Mouse (Mus musculus) left cerebral cortex, adult 2 months (tissue): ENCODE results near the gene Vgll4. TPM values are rescaled to one million over a fixed set of nuclear protein-coding genes. Genes with fewer than 3 reads are reported as not detected.

Experiments used
- DNase-seq, 2 experiments: peaks; one replicate each; pipeline ENCODE4 v3.0.0; 2021 to 2022; ENCODE audit warnings: low spot score in 2 of 2, mixed read lengths in 1 of 2; ENCODE audit errors: extremely low spot score in 1 of 2
- H3K27ac ChIP-seq: fragments of 200-600 bp; 2 replicates; pipeline ENCODE4 v1.8.1; 2022
- H3K4me3 ChIP-seq: fragments of 200-600 bp; 2 replicates; pipeline ENCODE4 v1.8.1; 2022
- CTCF ChIP-seq: fragments of 200-600 bp; IDR thresholded peaks from 2 replicates; pipeline ENCODE4 v1.8.1; 2022; ENCODE audit warnings: antibody characterized with exemption, mild to moderate bottlenecking, moderate library complexity
- intact Hi-C: fragments of 180-260 bp; cut with DNase I; formaldehyde crosslinking; loops from one replicate; pipeline ENCODE4 v1.15.1; 2025
- total RNA-seq, 2 experiments: library from RNA; stranded (reverse); gene quantifications; 2 replicates each; pipeline ENCODE4 v1.2.3; 2021

Gene Vgll4
- total RNA-seq, 2 experiments from 2014 or later = 61.4 to 63.8 TPM

GRCm38 (mm10) chr6:114914041-114914716, 55.6 kb downstream of the Vgll4 start:
- no peak for TF ChIP-seq CTCF
- intact Hi-C loops = no loop called here
- H3K27ac ChIP-seq = peak overlapping the region; percentile 40; the same call in 1 of the 2 replicates
- no peak for DNase-seq
- no peak overlapping the region for H3K4me3 ChIP-seq

GRCm38 (mm10) chr6:114913142-114913541, 56.7 kb downstream of the Vgll4 start:
- no peak for TF ChIP-seq CTCF
- no peak overlapping the region for H3K4me3 ChIP-seq
- H3K27ac ChIP-seq = no peak overlapping the region
- no peak for DNase-seq
- intact Hi-C loops = no loop called here

- intact Hi-C loops = no loop called here
- no peak; the same call in 1 of the 2 replicates for TF ChIP-seq CTCF
Observed at GRCm38 (mm10) chr6:114911540-114911939, 58.3 kb downstream of the Vgll4 start.

DNA sequence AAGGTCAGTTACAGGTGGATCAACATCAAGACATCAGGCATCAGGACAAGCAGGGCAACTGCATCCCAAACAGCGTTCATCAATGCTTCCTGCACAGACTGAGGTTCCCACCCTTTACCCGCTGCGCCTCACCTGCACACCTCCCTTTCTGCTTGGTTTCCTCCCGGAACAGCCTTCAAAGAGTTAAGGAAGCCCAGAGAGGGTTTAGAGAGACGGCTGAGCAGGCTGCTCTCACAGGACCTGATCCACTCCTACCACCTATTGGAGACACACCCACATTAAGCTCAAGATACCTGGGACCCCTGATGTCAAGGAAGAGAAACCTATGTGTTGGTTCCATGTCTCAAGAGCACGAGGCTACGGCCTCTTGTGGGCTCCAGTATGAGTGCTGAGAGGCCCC, 60.0 kb downstream of the Vgll4 start:
- TF ChIP-seq CTCF = no peak
- H3K4me3 ChIP-seq = no peak overlapping the region
- intact Hi-C loops = no loop called here
- DNase-seq = no peak
- H3K27ac ChIP-seq = no peak overlapping the region

More at GRCm38 (mm10) chr6:114911540-114911939, 58.3 kb downstream of the Vgll4 start:
- Histone ChIP-seq H3K27ac (no peak overlapping the region), H3K4me3 (no peak overlapping the region)
- DNase-seq = no peak

GRCm38 (mm10) chr6:114907459-114907858, 62.3 kb downstream of the Vgll4 start:
- intact Hi-C loops = no loop called here

GRCm38 (mm10) chr6:114906209-114906608, 63.6 kb downstream of the Vgll4 start:
- Histone ChIP-seq H3K27ac (no peak overlapping the region), H3K4me3 (no peak overlapping the region)
- TF ChIP-seq CTCF = no peak
- intact Hi-C loops = no loop called here
- no peak for DNase-seq

More at GRCm38 (mm10) chr6:114907459-114907858, 62.3 kb downstream of the Vgll4 start:
- no peak for DNase-seq
- TF ChIP-seq CTCF = no peak
- H3K4me3 ChIP-seq = no peak overlapping the region
- H3K27ac ChIP-seq = no peak overlapping the region

DNA sequence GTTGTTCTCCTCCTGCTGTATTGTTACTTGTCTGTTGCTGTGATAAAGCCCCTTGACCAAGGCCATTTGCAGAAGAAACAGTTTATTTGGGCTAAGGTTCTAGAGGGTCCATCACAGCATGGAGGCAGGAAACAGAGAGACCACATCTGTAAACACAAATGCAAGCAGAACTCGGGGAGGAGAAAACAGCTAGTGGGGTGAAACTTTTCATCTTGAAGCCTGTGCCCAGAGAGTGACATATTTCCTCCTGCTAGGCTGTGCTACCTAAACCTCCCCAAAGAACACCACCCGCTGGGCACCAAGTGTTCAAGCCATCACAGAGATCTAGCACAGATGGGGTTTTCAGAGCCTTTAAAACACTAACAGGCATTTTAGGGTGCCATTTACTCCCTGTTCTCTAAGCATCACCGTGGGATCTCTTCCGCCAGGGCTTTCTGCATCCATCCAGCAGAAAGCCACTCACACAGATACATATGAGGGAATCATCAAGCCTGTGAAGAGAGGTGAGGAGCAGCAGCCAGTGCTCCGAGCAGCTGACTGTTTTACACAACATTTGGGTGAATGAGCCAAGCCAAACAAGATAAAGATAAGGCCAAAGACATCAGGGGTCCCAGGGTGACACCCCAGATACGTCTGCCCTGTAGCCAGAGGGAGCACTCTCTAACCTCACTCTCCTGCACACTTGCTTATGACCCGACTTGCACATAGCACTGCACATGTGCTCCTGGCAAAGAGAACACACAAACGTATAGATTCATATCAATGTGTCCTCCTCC, 64.4 kb downstream of the Vgll4 start:
- intact Hi-C loops = no loop called here
- TF ChIP-seq CTCF = no peak
- H3K4me3 ChIP-seq = no peak overlapping the region
- H3K27ac ChIP-seq = no peak overlapping the region
- DNase-seq = no peak

GRCm38 (mm10) chr6:114904818-114905217, 65.0 kb downstream of the Vgll4 start:
- intact Hi-C loops = no loop called here
- DNase-seq = no peak
- no peak overlapping the region for H3K27ac ChIP-seq
- TF ChIP-seq CTCF = no peak
- H3K4me3 ChIP-seq = no peak overlapping the region

- DNase-seq = no peak
- intact Hi-C loops = no loop called here
- TF ChIP-seq CTCF = no peak
- H3K4me3 ChIP-seq = no peak overlapping the region
- H3K27ac ChIP-seq = no peak overlapping the region
Observed at GRCm38 (mm10) chr6:114904233-114904632, 65.6 kb downstream of the Vgll4 start.

GRCm38 (mm10) chr6:114901921-114902320, 67.9 kb downstream of the Vgll4 start:
- DNase-seq = no peak
- H3K4me3 ChIP-seq = no peak overlapping the region
- peak overlapping the region; percentile 4; the same call in 1 of the 2 replicates for H3K27ac ChIP-seq
- intact Hi-C loops = no loop called here
- TF ChIP-seq CTCF = no peak

- intact Hi-C loops = no loop called here
- H3K27ac ChIP-seq = peak overlapping the region; percentile 4; the same call in 1 of the 2 replicates
- DNase-seq = no peak
Observed at GRCm38 (mm10) chr6:114901321-114901824, 68.4 kb downstream of the Vgll4 start.

DNA sequence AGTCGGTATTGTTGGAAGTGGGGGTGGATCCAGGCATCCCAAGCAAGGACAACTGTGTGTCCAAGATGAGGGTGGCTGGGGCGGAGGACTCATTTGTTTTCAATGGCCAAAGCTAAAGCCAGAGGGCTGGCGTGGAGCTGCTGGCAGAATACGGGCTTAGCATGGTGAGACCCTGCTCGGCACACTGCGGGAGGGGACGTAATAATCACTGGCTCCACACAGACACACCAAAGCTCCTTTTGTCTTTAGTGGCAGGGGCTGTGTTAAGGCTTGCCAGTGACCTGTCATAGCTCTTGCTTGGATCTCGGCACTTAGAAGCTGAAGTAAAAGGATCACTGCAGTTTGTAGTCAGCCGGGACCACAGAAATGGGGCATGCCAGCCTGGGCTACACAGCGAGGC, 69.6 kb downstream of the Vgll4 start:
- DNase-seq = no peak
- Histone ChIP-seq H3K4me3 (no peak overlapping the region), H3K27ac (peak overlapping the region; percentile 4)
- TF ChIP-seq CTCF = no peak
- intact Hi-C loops = no loop called here

More at GRCm38 (mm10) chr6:114901321-114901824, 68.4 kb downstream of the Vgll4 start:
- no peak overlapping the region for H3K4me3 ChIP-seq
- no peak for TF ChIP-seq CTCF
